Mouse (Mus musculus): Measurements from ENCODE around the gene Ppp1r16b. TPM values are rescaled to one million over a fixed set of nuclear protein-coding genes. Genes with fewer than 3 reads are reported as not detected.

Gene Ppp1r16b
- total and polyA plus RNA-seq, 2 experiments = 0.99 to 2.4 TPM

DNA sequence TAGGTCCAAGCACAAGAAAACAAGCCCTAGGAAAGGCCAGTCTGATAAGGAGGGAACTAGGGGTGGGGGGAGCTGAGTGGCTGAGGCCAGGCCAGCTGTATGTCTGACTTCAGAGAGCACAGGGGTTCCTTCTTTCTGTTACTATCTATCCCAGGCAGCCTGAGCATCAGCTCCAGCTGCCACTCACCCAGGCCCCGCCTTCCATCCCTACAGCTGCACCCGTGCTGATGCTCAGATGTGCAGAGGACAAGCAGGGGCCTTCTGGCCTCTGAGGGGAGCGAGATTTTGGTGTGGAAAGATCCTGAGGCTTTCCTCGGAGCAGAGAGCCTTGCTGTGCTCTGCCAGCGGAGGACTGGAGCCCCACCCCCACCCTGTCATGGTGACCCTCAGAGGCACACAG lies 50.9 kb downstream of the Ppp1r16b start:
- Histone ChIP-seq H3K27ac (replicated peaks; ENCODE audit: insufficient read depth, low read depth, low read length) (no peak overlapping the region), H3K9ac (ENCODE audit: low read depth, low read length) (no peak overlapping the region), H3K4me1 (ENCODE audit: control insufficient read depth, insufficient read depth, low read length) (peaks cover 5% of the 10 kb centered on the region; the same call in 1 of the 2 replicates), H3K27me3 (ENCODE audit: control insufficient read depth, insufficient read depth, low read length) (no peaks in the 10 kb centered on the region), H3K4me3 (ENCODE audit: insufficient read depth, low read depth, low read length) (no peak overlapping the region), H3K36me3 (ENCODE audit: control insufficient read depth, insufficient read depth, low read length) (no peaks in the 10 kb centered on the region), H3K79me2 (ENCODE audit: control insufficient read depth, insufficient read depth, low read length) (peaks cover 2% of the 10 kb centered on the region; the same call in 1 of the 2 replicates)
- WGBS = 33% methylated on average over 5 of the region's 5 CpGs
- no peak for DNase-seq (ENCODE audit: extremely low read depth, low read depth, low spot score)
- TF ChIP-seq POLR2A (IDR thresholded peaks at IDR 0.05; ENCODE audit: extremely low read depth, insufficient read depth, low read length) (no peak), CTCF (IDR thresholded peaks at IDR 0.05; ENCODE audit: low read depth, low read length) (no peak)

- WGBS = 70% methylated on average over 5 of the region's 5 CpGs
- Histone ChIP-seq H3K27ac (replicated peaks; ENCODE audit: insufficient read depth, low read depth, low read length) (no peak overlapping the region), H3K27me3 (ENCODE audit: control insufficient read depth, insufficient read depth, low read length) (no peaks in the 10 kb centered on the region), H3K4me3 (ENCODE audit: insufficient read depth, low read depth, low read length) (no peak overlapping the region), H3K36me3 (ENCODE audit: control insufficient read depth, insufficient read depth, low read length) (no peaks in the 10 kb centered on the region), H3K79me2 (ENCODE audit: control insufficient read depth, insufficient read depth, low read length) (peaks cover 2% of the 10 kb centered on the region; the same call in 1 of the 2 replicates), H3K4me1 (ENCODE audit: control insufficient read depth, insufficient read depth, low read length) (peaks cover 5% of the 10 kb centered on the region; the same call in 1 of the 2 replicates), H3K9ac (ENCODE audit: low read depth, low read length) (no peak overlapping the region)
- DNase-seq (ENCODE audit: extremely low read depth, low read depth, low spot score) = no peak
- TF ChIP-seq CTCF (IDR thresholded peaks at IDR 0.05; ENCODE audit: low read depth, low read length) (no peak), POLR2A (IDR thresholded peaks at IDR 0.05; ENCODE audit: extremely low read depth, insufficient read depth, low read length) (no peak)
Measured at GRCm38 (mm10) chr2:158717551-158718418, 52.6 kb downstream of the Ppp1r16b start.

GRCm38 (mm10) chr2:158718816-158719549 lies 53.8 kb downstream of the Ppp1r16b start:
- WGBS = 79% methylated on average over 12 of the region's 12 CpGs
- no peak overlapping the region for H3K27ac ChIP-seq (replicated peaks; ENCODE audit: insufficient read depth, low read depth, low read length)
- TF ChIP-seq CTCF (IDR thresholded peaks at IDR 0.05; ENCODE audit: low read depth, low read length) = no peak
- TF ChIP-seq POLR2A (IDR thresholded peaks at IDR 0.05; ENCODE audit: extremely low read depth, insufficient read depth, low read length) = no peak
- H3K9ac ChIP-seq (ENCODE audit: low read depth, low read length) = no peak overlapping the region
- H3K27me3 ChIP-seq (ENCODE audit: control insufficient read depth, insufficient read depth, low read length) = no peaks in the 10 kb centered on the region
- H3K79me2 ChIP-seq (ENCODE audit: control insufficient read depth, insufficient read depth, low read length) = peaks cover 2% of the 10 kb centered on the region; the same call in 1 of the 2 replicates
- no peak overlapping the region for H3K4me3 ChIP-seq (ENCODE audit: insufficient read depth, low read depth, low read length)
- H3K4me1 ChIP-seq (ENCODE audit: control insufficient read depth, insufficient read depth, low read length) = peaks cover 5% of the 10 kb centered on the region; the same call in 1 of the 2 replicates
- no peak for DNase-seq (ENCODE audit: extremely low read depth, low read depth, low spot score)
- no peaks in the 10 kb centered on the region for H3K36me3 ChIP-seq (ENCODE audit: control insufficient read depth, insufficient read depth, low read length)

- WGBS = 73% methylated on average over 16 of the region's 16 CpGs
- DNase-seq (ENCODE audit: extremely low read depth, low read depth, low spot score) = no peak
- H3K27ac ChIP-seq (replicated peaks; ENCODE audit: insufficient read depth, low read depth, low read length) = no peak overlapping the region
- TF ChIP-seq CTCF (IDR thresholded peaks at IDR 0.05; ENCODE audit: low read depth, low read length) (no peak), POLR2A (IDR thresholded peaks at IDR 0.05; ENCODE audit: extremely low read depth, insufficient read depth, low read length) (no peak)
- H3K79me2 ChIP-seq (ENCODE audit: control insufficient read depth, insufficient read depth, low read length) = peaks cover 2% of the 10 kb centered on the region; the same call in 1 of the 2 replicates
- H3K4me3 ChIP-seq (ENCODE audit: insufficient read depth, low read depth, low read length) = no peak overlapping the region
- H3K36me3 ChIP-seq (ENCODE audit: control insufficient read depth, insufficient read depth, low read length) = no peaks in the 10 kb centered on the region
- H3K9ac ChIP-seq (ENCODE audit: low read depth, low read length) = no peak overlapping the region
- H3K27me3 ChIP-seq (ENCODE audit: control insufficient read depth, insufficient read depth, low read length) = no peaks in the 10 kb centered on the region
- peaks cover 5% of the 10 kb centered on the region; the same call in 1 of the 2 replicates for H3K4me1 ChIP-seq (ENCODE audit: control insufficient read depth, insufficient read depth, low read length)
Measured at GRCm38 (mm10) chr2:158720715-158721370, 55.6 kb downstream of the Ppp1r16b start.

GRCm38 (mm10) chr2:158721481-158721880 lies 56.3 kb downstream of the Ppp1r16b start:
- Histone ChIP-seq H3K27ac (replicated peaks; ENCODE audit: insufficient read depth, low read depth, low read length) (no peak overlapping the region), H3K9ac (ENCODE audit: low read depth, low read length) (no peak overlapping the region), H3K79me2 (ENCODE audit: control insufficient read depth, insufficient read depth, low read length) (peaks cover 2% of the 10 kb centered on the region; the same call in 1 of the 2 replicates), H3K4me1 (ENCODE audit: control insufficient read depth, insufficient read depth, low read length) (peaks cover 2% of the 10 kb centered on the region; the same call in 1 of the 2 replicates), H3K36me3 (ENCODE audit: control insufficient read depth, insufficient read depth, low read length) (no peaks in the 10 kb centered on the region), H3K27me3 (ENCODE audit: control insufficient read depth, insufficient read depth, low read length) (no peaks in the 10 kb centered on the region), H3K4me3 (ENCODE audit: insufficient read depth, low read depth, low read length) (no peak overlapping the region)
- TF ChIP-seq CTCF (IDR thresholded peaks at IDR 0.05; ENCODE audit: low read depth, low read length) = no peak
- TF ChIP-seq POLR2A (IDR thresholded peaks at IDR 0.05; ENCODE audit: extremely low read depth, insufficient read depth, low read length) = no peak
- DNase-seq (ENCODE audit: extremely low read depth, low read depth, low spot score) = no peak
- whole genome bisulfite sequencing = 68% methylated on average over 3 of the region's 3 CpGs
